Mouse (Mus musculus): Measurements from ENCODE around the gene Lztfl1. TPM values are rescaled to one million over a fixed set of nuclear protein-coding genes. Genes with fewer than 3 reads are reported as not detected.

Lztfl1 gene
- 29.0 and 36.2 TPM in 2 replicates for total RNA-seq (2023)

GRCm38 (mm10) chr9:123717186-123718008 is at the start of gene Lztfl1:
Gene Lztfl1 (minus strand): TSS chr9:123717697.

GRCm38 (mm10) chr9:123678327-123679105 is 39.0 kb downstream of the Lztfl1 start, which contains the start of the genes Ccr9 and Slc6a20a:
Gene Ccr9 (plus strand): TSS chr9:123678439.
Gene Slc6a20a (minus strand): TSS chr9:123678885.

Other genes starting within 250 kb of the Lztfl1 start
- 25.6 and 39.2 TPM in 2 replicates for gene Limd1, start 239.0 kb downstream of the Lztfl1 start, total RNA-seq (2023)
- 15.5 and 18.1 TPM in 2 replicates for gene Sacm1l, start 187.9 kb downstream of the Lztfl1 start, total RNA-seq (2023)
- gene Slc6a20b, start 85.1 kb downstream of the Lztfl1 start, total RNA-seq (2023), result not detected in 2 replicates
- gene Ccr9, start 39.3 kb downstream of the Lztfl1 start, total RNA-seq (2023), result 0.11 TPM in 1 of 2 replicates, not detected in the other
- 0.38 and 1.2 TPM in 2 replicates for gene Slc6a20a, start 38.8 kb downstream of the Lztfl1 start, total RNA-seq (2023)
- not detected in 2 replicates for gene Cxcr6, start 88.8 kb upstream of the Lztfl1 start, total RNA-seq (2023)
- 25.1 and 31.2 TPM in 2 replicates for gene Fyco1, start 134.2 kb upstream of the Lztfl1 start, total RNA-seq (2023)
- not detected in 2 replicates for gene Xcr1, start 144.3 kb upstream of the Lztfl1 start, total RNA-seq (2023)

All from neutrophil, adult 65 days (primary cell).